Mouse (Mus musculus) kidney, embryonic 16.5 days (tissue): Measurements from ENCODE around the gene Aamp. TPM values are rescaled to one million over a fixed set of nuclear protein-coding genes. Genes with fewer than 3 reads are reported as not detected.

ENCODE experiments used
- ATAC-seq: fragments of 200-750 bp; cut with Nextera tagmentation; 2 replicates; pipeline ENCODE4 v1.8.0; 2017; ENCODE audit warnings: moderate TSS enrichment; ENCODE audit not compliant: low FRiP score, low TSS enrichment
- H3K27ac ChIP-seq: fragments of 300-500 bp; sonication (generic); 2 replicates; pipeline ENCODE4 v1.5.1; 2014; ENCODE audit warnings: low read length
- H3K27me3 ChIP-seq: fragments of 300-500 bp; sonication (generic); 2 replicates; pipeline ENCODE4 v1.6.1; 2014; ENCODE audit warnings: low read length, control low read depth, mixed read lengths; ENCODE audit not compliant: insufficient read depth
- H3K36me3 ChIP-seq: fragments of 300-500 bp; sonication (generic); 2 replicates; pipeline ENCODE4 v1.6.1; 2014; ENCODE audit warnings: low read length, control low read depth, mixed read lengths; ENCODE audit not compliant: insufficient read depth
- H3K4me1 ChIP-seq: fragments of 300-500 bp; sonication (generic); 2 replicates; pipeline ENCODE4 v1.6.1; 2014; ENCODE audit warnings: low read length, control low read depth, mixed read lengths; ENCODE audit not compliant: insufficient read depth
- H3K4me2 ChIP-seq: fragments of 300-500 bp; sonication (generic); replicated peaks from 2 replicates; pipeline ENCODE4 v1.6.1; 2014; ENCODE audit warnings: low read depth, low read length
- H3K4me3 ChIP-seq: fragments of 300-500 bp; sonication (generic); 2 replicates; pipeline ENCODE4 v1.5.1; 2014; ENCODE audit warnings: mild to moderate bottlenecking, low read length
- H3K9ac ChIP-seq: fragments of 300-500 bp; sonication (generic); replicated peaks from 2 replicates; pipeline ENCODE4 v1.6.1; 2014; ENCODE audit warnings: low read length
- H3K9me3 ChIP-seq: fragments of 300-500 bp; sonication (generic); 2 replicates; pipeline ENCODE4 v1.6.1; 2016; ENCODE audit warnings: low read length, control low read depth
- WGBS: fragments of 180-500 bp; shearing (Covaris S2); extraction: QIAGEN DNeasy Blood & Tissue Kit; methylation state at CpG from one replicate; pipeline ENCODE4 v1.1.7; 2014; 5-methylcytosine and 5-hydroxymethylcytosine counted together
- polyA plus RNA-seq: library from polyadenylated mRNA; unstranded; fragments of >200 nt; fragmentation: Nextera tagmentation; extraction: Ambion mirVana; gene quantifications from 2 replicates; pipeline ENCODE4 v1.2.1, GENCODE M21; 2015

Aamp gene
- polyA plus RNA-seq, 1 experiment from 2014 or later, result 350 TPM

- Histone ChIP-seq H3K27me3 (no peaks in the 10 kb centered on the region), H3K9me3 (no peaks in the 10 kb centered on the region), H3K27ac (peak overlapping the region; percentile 68), H3K36me3 (peaks cover 52% of the 10 kb centered on the region), H3K9ac (peak overlapping the region; percentile 83), H3K4me2 (peak overlapping the region; percentile 94), H3K4me3 (peak overlapping the region; percentile 85), H3K4me1 (peaks cover 22% of the 10 kb centered on the region)
- ATAC-seq, result peak; percentile 65
- WGBS, result 9% methylated on average over 15 of the region's 15 CpGs
Observed at GRCm38 (mm10) chr1:74283686-74284463, 663 bp downstream of the Aamp start.

GRCm38 (mm10) chr1:74282896-74283625 is 1.5 kb downstream of the Aamp start:
- no peak overlapping the region; the same call in 1 of the 2 replicates for H3K9ac ChIP-seq
- peaks cover 50% of the 10 kb centered on the region for H3K36me3 ChIP-seq
- H3K27ac ChIP-seq, result no peak overlapping the region
- H3K9me3 ChIP-seq, result no peaks in the 10 kb centered on the region
- WGBS, result 90% methylated on average over 10 of the region's 10 CpGs
- H3K4me1 ChIP-seq, result peaks cover 29% of the 10 kb centered on the region
- H3K4me3 ChIP-seq, result peak overlapping the region; percentile 85; the same call in 1 of the 2 replicates
- no peaks in the 10 kb centered on the region for H3K27me3 ChIP-seq
- ATAC-seq, result no peak
- H3K4me2 ChIP-seq, result peak overlapping the region; percentile 94; the same call in 1 of the 2 replicates

- Histone ChIP-seq H3K27me3 (no peaks in the 10 kb centered on the region), H3K36me3 (peaks cover 50% of the 10 kb centered on the region), H3K4me3 (no peak overlapping the region), H3K4me1 (peaks cover 40% of the 10 kb centered on the region), H3K4me2 (no peak overlapping the region), H3K9me3 (no peaks in the 10 kb centered on the region), H3K9ac (no peak overlapping the region), H3K27ac (no peak overlapping the region)
- ATAC-seq, result no peak
- 99% methylated on average over 8 of the region's 8 CpGs for WGBS
Observed at GRCm38 (mm10) chr1:74281886-74282285, 2.7 kb downstream of the Aamp start.

- no peak overlapping the region for H3K9ac ChIP-seq
- no peak overlapping the region for H3K27ac ChIP-seq
- H3K4me2 ChIP-seq, result no peak overlapping the region
- H3K4me1 ChIP-seq, result peaks cover 44% of the 10 kb centered on the region
- 89% methylated on average over 2 of the region's 2 CpGs for WGBS
- H3K4me3 ChIP-seq, result no peak overlapping the region
- H3K9me3 ChIP-seq, result no peaks in the 10 kb centered on the region
- no peaks in the 10 kb centered on the region for H3K27me3 ChIP-seq
- peaks cover 50% of the 10 kb centered on the region for H3K36me3 ChIP-seq
- no peak for ATAC-seq
Observed at GRCm38 (mm10) chr1:74281372-74281771, 3.2 kb downstream of the Aamp start.

- H3K9ac ChIP-seq, result no peak overlapping the region
- ATAC-seq, result no peak
- 91% methylated on average over 14 of the region's 14 CpGs for WGBS
Observed at GRCm38 (mm10) chr1:74280591-74281325, 3.8 kb downstream of the Aamp start.

GRCm38 (mm10) chr1:74278988-74279387 is 5.5 kb downstream of the Aamp start:
- Histone ChIP-seq H3K9ac (no peak overlapping the region), H3K4me2 (no peak overlapping the region), H3K27me3 (no peaks in the 10 kb centered on the region), H3K27ac (no peak overlapping the region), H3K4me3 (no peak overlapping the region), H3K36me3 (peaks cover 50% of the 10 kb centered on the region), H3K9me3 (no peaks in the 10 kb centered on the region), H3K4me1 (peaks cover 48% of the 10 kb centered on the region)
- no peak for ATAC-seq
- 81% methylated on average over 11 of the region's 11 CpGs for WGBS

More at GRCm38 (mm10) chr1:74280591-74281325, 3.8 kb downstream of the Aamp start:
- Histone ChIP-seq H3K9me3 (no peaks in the 10 kb centered on the region), H3K4me2 (no peak overlapping the region), H3K36me3 (peaks cover 50% of the 10 kb centered on the region), H3K4me3 (no peak overlapping the region), H3K27me3 (no peaks in the 10 kb centered on the region), H3K27ac (no peak overlapping the region), H3K4me1 (peaks cover 41% of the 10 kb centered on the region)

- no peaks in the 10 kb centered on the region for H3K9me3 ChIP-seq
- no peak within 1 kb of the TSS for H3K9ac ChIP-seq
- H3K4me2 ChIP-seq, result no peak within 1 kb of the TSS
- peaks cover 50% of the 10 kb centered on the region for H3K36me3 ChIP-seq
- peaks cover 44% of the 10 kb centered on the region for H3K4me1 ChIP-seq
- H3K27me3 ChIP-seq, result no peaks in the 10 kb centered on the region
- H3K27ac ChIP-seq, result no peak within 1 kb of the TSS; the same call in 1 of the 2 replicates
- H3K4me3 ChIP-seq, result no peak within 1 kb of the TSS
- no peak for ATAC-seq
- 88% methylated on average over 10 of the region's 10 CpGs for WGBS
Observed at GRCm38 (mm10) chr1:74278538-74278937, 6.0 kb downstream of the Aamp start, which contains the start of gene Gpbar1. Gene Gpbar1, plus strand, starts transcription at chr1:74278550.

GRCm38 (mm10) chr1:74277883-74278537 is 6.5 kb downstream of the Aamp start:
- Histone ChIP-seq H3K9me3 (no peaks in the 10 kb centered on the region), H3K36me3 (peaks cover 47% of the 10 kb centered on the region), H3K27me3 (no peaks in the 10 kb centered on the region), H3K9ac (no peak overlapping the region), H3K4me1 (peaks cover 39% of the 10 kb centered on the region), H3K4me2 (no peak overlapping the region), H3K27ac (no peak overlapping the region; the same call in 1 of the 2 replicates), H3K4me3 (no peak overlapping the region)
- 27% methylated on average over 8 of the region's 8 CpGs for WGBS
- ATAC-seq, result peak; percentile 49

GRCm38 (mm10) chr1:74277041-74277440 is 7.5 kb downstream of the Aamp start:
- no peak for ATAC-seq
- no peaks in the 10 kb centered on the region for H3K9me3 ChIP-seq
- no peak overlapping the region for H3K27ac ChIP-seq
- H3K4me1 ChIP-seq, result peaks cover 34% of the 10 kb centered on the region
- no peak overlapping the region for H3K4me3 ChIP-seq
- H3K36me3 ChIP-seq, result peaks cover 37% of the 10 kb centered on the region
- no peak overlapping the region for H3K4me2 ChIP-seq
- H3K27me3 ChIP-seq, result no peaks in the 10 kb centered on the region
- no peak overlapping the region for H3K9ac ChIP-seq
- 58% methylated on average over 6 of the region's 6 CpGs for WGBS
